Mouse (Mus musculus) hindbrain, embryonic 11.5 days (tissue): ENCODE results near the gene Gm9958. TPM values are rescaled to one million over a fixed set of nuclear protein-coding genes. Genes with fewer than 3 reads are reported as not detected.

Source experiments
- ATAC-seq: fragments of 200-750 bp; cut with Nextera tagmentation; 2 replicates; pipeline ENCODE4 v1.8.0; 2017; ENCODE audit warnings: mild to moderate bottlenecking, moderate TSS enrichment, moderate library complexity; ENCODE audit not compliant: low FRiP score
- DNase-seq: peaks from one replicate; pipeline ENCODE4 v3.0.0-alpha.2; 2015; ENCODE audit warnings: low spot score
- H3K27ac ChIP-seq: fragments of 300-500 bp; sonication (generic); 2 replicates; pipeline ENCODE4 v1.5.1; 2014; ENCODE audit warnings: mild to moderate bottlenecking, low read depth, low read length
- H3K27me3 ChIP-seq: fragments of 300-500 bp; sonication (generic); 2 replicates; pipeline ENCODE4 v1.6.1; 2014; ENCODE audit warnings: mild to moderate bottlenecking, low read length, moderate library complexity, mixed read lengths; ENCODE audit not compliant: control insufficient read depth, insufficient read depth
- H3K36me3 ChIP-seq: fragments of 300-500 bp; sonication (generic); 2 replicates; pipeline ENCODE4 v1.6.1; 2014; ENCODE audit warnings: mild to moderate bottlenecking, low read length, moderate library complexity, mixed read lengths; ENCODE audit not compliant: control insufficient read depth, insufficient read depth
- H3K4me1 ChIP-seq: fragments of 300-500 bp; sonication (generic); replicated peaks from 2 replicates; pipeline ENCODE4 v1.6.1; 2014; ENCODE audit warnings: low read length, mixed read lengths; ENCODE audit not compliant: control insufficient read depth, insufficient read depth
- H3K4me2 ChIP-seq: fragments of 300-500 bp; sonication (generic); replicated peaks from 2 replicates; pipeline ENCODE4 v1.6.1; 2014; ENCODE audit warnings: mild to moderate bottlenecking, low read depth, low read length
- H3K4me3 ChIP-seq: fragments of 300-500 bp; sonication (generic); 2 replicates; pipeline ENCODE4 v1.5.1; 2014; ENCODE audit warnings: low read depth, low read length
- H3K9ac ChIP-seq: fragments of 300-500 bp; sonication (generic); 2 replicates; pipeline ENCODE4 v1.6.1; 2014; ENCODE audit warnings: low read depth, low read length
- H3K9me3 ChIP-seq: fragments of 300-500 bp; sonication (generic); 2 replicates; pipeline ENCODE4 v1.6.1; 2016; ENCODE audit warnings: low read length; ENCODE audit not compliant: control insufficient read depth
- WGBS: fragments of 180-500 bp; shearing (Covaris S2); extraction: QIAGEN DNeasy Blood & Tissue Kit; methylation state at CpG from one replicate; pipeline ENCODE4 v1.1.7; 2014; 5-methylcytosine and 5-hydroxymethylcytosine counted together
- polyA plus RNA-seq: library from polyadenylated mRNA; unstranded; fragments of >200 nt; fragmentation: Nextera tagmentation; extraction: Ambion mirVana; gene quantifications from 2 replicates; pipeline ENCODE4 v1.2.1, GENCODE M21; 2014

Gene Gm9958
- polyA plus RNA-seq, 1 experiment from 2014 or later = 6.5 TPM

DNA sequence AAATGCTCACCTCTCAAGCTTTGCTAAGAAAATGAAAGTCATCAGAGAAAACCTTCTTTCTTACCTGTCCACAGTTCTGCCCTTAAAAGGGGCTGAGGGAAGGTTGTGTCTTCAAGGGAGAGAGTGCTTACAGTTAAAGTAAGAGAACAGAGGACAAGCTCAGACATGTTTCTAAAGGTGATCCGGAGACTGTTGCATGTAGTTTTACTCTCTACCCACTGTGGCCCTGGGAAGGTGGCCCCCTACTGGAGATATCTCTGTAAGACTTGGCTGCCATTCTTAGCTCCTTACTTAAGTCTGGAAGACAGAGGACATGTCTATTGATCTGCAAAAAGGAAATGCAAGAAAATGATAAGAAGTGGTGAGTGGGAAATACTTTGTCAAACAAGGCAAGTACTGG is 16.1 kb downstream of the Gm9958 start:
- ATAC-seq = no peak
- H3K27ac ChIP-seq = no peak overlapping the region
- no peaks in the 10 kb centered on the region for H3K36me3 ChIP-seq
- no peak overlapping the region for H3K4me2 ChIP-seq
- no peak overlapping the region for H3K4me3 ChIP-seq
- H3K9ac ChIP-seq = no peak overlapping the region
- no peaks in the 10 kb centered on the region for H3K27me3 ChIP-seq
- 44% methylated on average over 1 of the region's 1 CpGs for WGBS
- no peaks in the 10 kb centered on the region for H3K4me1 ChIP-seq
- no peak for DNase-seq
- no peaks in the 10 kb centered on the region for H3K9me3 ChIP-seq

- Histone ChIP-seq H3K9ac (no peak overlapping the region), H3K9me3 (no peaks in the 10 kb centered on the region), H3K36me3 (no peaks in the 10 kb centered on the region), H3K4me1 (no peaks in the 10 kb centered on the region), H3K27me3 (no peaks in the 10 kb centered on the region), H3K27ac (no peak overlapping the region), H3K4me2 (no peak overlapping the region), H3K4me3 (no peak overlapping the region)
- DNase-seq (no peak), ATAC-seq (no peak)
- WGBS = 75% methylated on average over 5 of the region's 5 CpGs
Observed at GRCm38 (mm10) chr5:90393764-90394163, 26.8 kb downstream of the Gm9958 start.

DNA sequence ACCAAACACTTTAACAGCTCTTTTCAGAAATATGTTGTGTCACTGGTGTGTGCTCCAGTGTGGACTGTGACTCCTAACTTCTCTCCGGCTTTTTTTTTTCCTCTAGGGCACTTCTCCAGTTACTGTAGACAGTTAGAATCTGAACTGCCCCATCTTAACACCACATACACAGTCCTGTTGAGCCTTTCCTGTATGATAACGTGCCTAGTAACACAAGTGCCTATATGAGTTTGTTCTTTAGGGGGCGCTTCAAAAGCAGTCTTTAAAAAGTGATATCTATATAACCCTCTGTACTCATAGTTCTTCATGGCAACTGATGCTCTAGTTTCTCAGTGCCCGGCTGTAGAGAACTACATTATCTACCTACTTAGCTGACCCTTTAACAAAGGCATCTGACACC is 27.3 kb downstream of the Gm9958 start:
- Histone ChIP-seq H3K4me2 (no peak overlapping the region), H3K36me3 (no peaks in the 10 kb centered on the region), H3K9ac (no peak overlapping the region), H3K4me1 (no peaks in the 10 kb centered on the region), H3K9me3 (no peaks in the 10 kb centered on the region), H3K27me3 (no peaks in the 10 kb centered on the region), H3K27ac (no peak overlapping the region), H3K4me3 (no peak overlapping the region)
- ATAC-seq (no peak), DNase-seq (no peak)
- 77% methylated on average over 4 of the region's 4 CpGs for WGBS

DNA sequence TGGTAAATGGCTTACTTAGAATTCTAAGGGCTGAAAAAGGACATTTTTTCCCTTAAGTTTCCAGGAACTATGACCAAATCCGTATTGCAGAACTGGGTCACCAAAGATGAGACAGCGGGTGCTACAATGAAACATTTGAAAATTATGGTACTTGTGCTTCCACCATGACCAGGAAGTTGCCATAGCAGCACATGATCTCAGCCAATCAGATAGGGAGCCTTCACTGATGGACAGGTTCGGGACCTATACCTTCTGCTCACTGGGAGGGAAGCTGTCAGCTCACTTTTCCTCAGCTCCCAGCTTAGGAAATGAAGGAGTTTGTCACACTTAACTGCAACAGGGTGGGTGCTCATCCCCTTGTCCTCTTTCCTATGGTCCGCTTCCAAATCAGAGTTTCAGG is 29.8 kb downstream of the Gm9958 start:
- H3K4me1 ChIP-seq = no peaks in the 10 kb centered on the region
- no peak overlapping the region for H3K4me2 ChIP-seq
- H3K9ac ChIP-seq = no peak overlapping the region
- H3K9me3 ChIP-seq = no peaks in the 10 kb centered on the region
- H3K27ac ChIP-seq = no peak overlapping the region
- ATAC-seq (no peak), DNase-seq (no peak)
- H3K27me3 ChIP-seq = no peaks in the 10 kb centered on the region
- H3K36me3 ChIP-seq = no peaks in the 10 kb centered on the region
- H3K4me3 ChIP-seq = no peak overlapping the region
- WGBS = 88% methylated on average over 4 of the region's 4 CpGs

DNA sequence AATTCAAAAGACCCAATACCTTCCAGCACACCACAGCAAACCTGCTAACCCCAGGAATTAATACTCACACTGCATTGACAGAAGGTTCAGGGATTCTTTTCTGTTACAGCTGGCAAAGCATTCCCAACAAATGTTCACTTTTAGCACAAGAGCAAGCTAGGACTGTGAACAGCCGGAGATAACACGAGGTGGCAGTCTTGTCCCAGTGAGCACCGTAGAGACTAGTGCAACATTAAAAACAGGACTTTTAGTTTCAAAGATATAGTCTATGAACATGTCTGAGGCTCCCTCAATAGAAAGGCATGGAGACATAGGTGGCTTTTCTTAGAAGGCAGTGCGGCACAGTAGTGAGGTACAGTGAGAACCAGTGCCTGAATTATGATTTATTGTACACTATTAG is 38.2 kb downstream of the Gm9958 start:
- Histone ChIP-seq H3K4me2 (no peak overlapping the region), H3K27ac (no peak overlapping the region), H3K4me1 (no peaks in the 10 kb centered on the region), H3K9ac (no peak overlapping the region), H3K36me3 (no peaks in the 10 kb centered on the region), H3K9me3 (no peaks in the 10 kb centered on the region), H3K27me3 (no peaks in the 10 kb centered on the region), H3K4me3 (no peak overlapping the region)
- DNase-seq = no peak
- ATAC-seq = no peak
- WGBS = 94% methylated on average over 4 of the region's 4 CpGs

DNA sequence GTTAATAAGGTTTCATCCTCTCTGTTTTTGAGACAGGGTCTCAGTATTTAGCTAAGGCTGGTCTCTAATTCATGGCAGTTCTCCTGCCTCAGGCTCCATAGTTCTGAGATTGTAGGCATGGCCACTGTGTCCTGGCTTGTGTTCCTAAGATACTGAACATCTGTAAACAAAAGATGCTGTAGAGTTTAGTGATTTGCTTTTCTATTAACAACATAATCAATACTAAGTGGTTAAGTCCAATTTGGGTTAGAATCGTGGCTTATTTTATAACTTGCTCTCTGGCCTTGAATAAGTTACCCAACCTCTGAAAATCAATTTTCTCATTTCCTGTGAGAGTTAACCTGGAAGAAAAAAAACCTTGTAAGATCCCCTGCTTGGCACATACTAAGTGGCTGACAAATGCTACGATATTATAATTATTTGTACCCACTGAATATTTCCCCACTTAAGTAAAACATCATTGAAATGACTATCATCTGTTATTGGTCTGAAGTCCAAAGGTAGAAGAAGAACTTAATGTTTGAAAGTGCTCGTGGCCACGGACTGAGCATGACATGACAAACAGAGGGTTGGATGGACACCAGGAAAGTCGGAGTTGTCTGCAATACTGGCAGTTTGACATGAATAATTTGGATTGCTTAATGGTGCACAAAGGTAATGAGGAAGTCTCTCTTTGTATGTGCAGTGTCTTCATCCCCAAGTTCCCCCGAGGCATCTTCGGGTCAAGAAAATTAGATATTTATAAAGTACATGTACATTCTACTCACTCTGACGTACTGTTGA is 47.3 kb downstream of the Gm9958 start:
- H3K9ac ChIP-seq = no peak overlapping the region
- 87% methylated on average over 8 of the region's 8 CpGs for WGBS
- H3K4me3 ChIP-seq = no peak overlapping the region
- H3K9me3 ChIP-seq = no peaks in the 10 kb centered on the region
- DNase-seq (no peak), ATAC-seq (no peak)
- H3K4me2 ChIP-seq = no peak overlapping the region
- no peaks in the 10 kb centered on the region for H3K4me1 ChIP-seq
- no peaks in the 10 kb centered on the region for H3K27me3 ChIP-seq
- no peak overlapping the region for H3K27ac ChIP-seq
- H3K36me3 ChIP-seq = no peaks in the 10 kb centered on the region

DNA sequence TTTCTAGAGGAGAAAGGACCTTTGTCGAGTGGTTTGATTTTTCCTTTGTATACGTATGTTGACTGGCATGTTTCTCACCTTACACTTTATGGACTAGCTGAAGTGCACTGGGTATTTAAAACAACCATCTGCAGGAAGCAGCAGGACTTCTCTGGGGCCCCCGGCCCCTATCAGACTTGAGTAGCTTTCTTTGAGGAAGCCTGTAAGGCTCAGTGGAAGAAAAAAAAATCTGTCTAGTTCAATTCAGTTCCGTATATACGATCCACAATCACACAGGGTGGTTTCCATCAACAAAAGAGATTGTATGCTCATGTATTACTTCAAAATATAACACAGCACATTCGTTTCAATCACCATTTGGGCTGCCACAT is 47.9 kb downstream of the Gm9958 start:
- H3K27ac ChIP-seq = no peak overlapping the region
- WGBS = 72% methylated on average over 6 of the region's 6 CpGs
- H3K4me2 ChIP-seq = no peak overlapping the region
- no peaks in the 10 kb centered on the region for H3K27me3 ChIP-seq
- no peak for DNase-seq
- ATAC-seq = no peak
- no peak overlapping the region for H3K9ac ChIP-seq
- no peaks in the 10 kb centered on the region for H3K4me1 ChIP-seq
- H3K4me3 ChIP-seq = no peak overlapping the region
- H3K36me3 ChIP-seq = no peaks in the 10 kb centered on the region
- no peaks in the 10 kb centered on the region for H3K9me3 ChIP-seq

Other genes with a start within 250 kb of the Gm9958 start
- 27.1 and 31.6 TPM in 2 replicates for gene Cox18, start 143.2 kb upstream of the Gm9958 start, polyA plus RNA-seq
- gene Ankrd17, start 627 bp upstream of the Gm9958 start, polyA plus RNA-seq = 30.1 and 39.8 TPM in 2 replicates
- 0.53 TPM in 1 of 2 replicates, not detected in the other for gene Alb, start 93.7 kb downstream of the Gm9958 start, polyA plus RNA-seq
- gene Afp, start 123.5 kb downstream of the Gm9958 start, polyA plus RNA-seq = 2.8 TPM in 1 of 2 replicates, not detected in the other
- not detected in 2 replicates for gene Afm, start 151.7 kb downstream of the Gm9958 start, polyA plus RNA-seq
- gene 5830473C10Rik, start 193.9 kb downstream of the Gm9958 start, polyA plus RNA-seq = not detected in 2 replicates